Mouse (Mus musculus) NIH3T3 (cell line): ENCODE measurements at regions not wholly inside any gene's neighbourhood (a gene's known extent, or its start where the extent isn't known, plus 50 kb on each side); places are given as distances from the start of the nearest gene placed in this dataset.

ENCODE experiments used
- DNase-seq: peaks from one replicate; pipeline ENCODE4 v3.0.0-alpha.2; 2012; ENCODE audit warnings: low read depth

DNA sequence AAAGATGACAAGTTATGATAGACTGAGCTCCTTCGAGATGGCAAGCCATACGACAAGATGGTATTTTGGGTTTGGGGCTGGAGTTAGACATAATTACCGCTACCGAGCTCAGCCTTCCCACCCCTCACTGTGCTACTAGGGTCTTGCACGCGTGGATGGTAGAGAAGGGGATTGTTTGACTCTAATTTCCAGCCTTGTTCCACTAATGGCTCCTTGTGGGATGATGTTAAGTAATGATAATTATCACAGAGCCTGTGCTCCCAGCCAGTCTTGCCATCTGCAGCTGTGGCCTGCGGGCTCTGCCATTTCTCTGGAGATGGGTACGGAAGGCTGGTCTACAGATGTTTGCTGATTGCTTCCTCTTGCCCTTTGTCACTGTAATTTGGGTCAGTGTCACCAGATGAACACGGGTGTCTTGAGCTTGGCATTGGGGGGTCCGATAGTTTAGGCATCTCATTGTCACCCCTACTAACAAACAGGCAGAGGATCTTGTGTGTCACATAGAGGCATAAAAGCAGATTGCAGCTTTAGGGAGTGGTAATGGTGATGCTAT is 108.8 kb upstream of the Ctbp2 start:
- DNase-seq: no peak

DNA sequence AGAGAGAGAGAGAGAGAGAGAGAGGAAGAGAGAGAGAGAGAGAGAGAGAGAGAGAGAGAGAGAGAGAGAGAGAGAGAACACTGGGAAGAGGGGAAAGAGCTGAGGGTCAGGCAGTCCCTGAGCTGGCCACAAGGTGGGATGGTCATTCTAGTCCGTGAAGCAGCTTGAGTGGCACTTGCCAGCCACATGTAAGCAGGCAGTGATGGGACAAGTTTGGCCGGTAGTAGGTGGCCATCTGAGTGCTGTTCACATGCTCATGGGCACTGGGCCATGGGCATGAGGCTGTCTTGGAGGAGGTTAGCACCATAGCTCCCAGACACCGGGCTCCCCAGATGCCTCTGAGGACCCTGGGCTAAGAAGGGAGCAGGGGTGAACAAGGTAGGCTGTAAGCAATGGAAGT is 106.7 kb upstream of the Ctbp2 start:
- no peak for DNase-seq

DNA sequence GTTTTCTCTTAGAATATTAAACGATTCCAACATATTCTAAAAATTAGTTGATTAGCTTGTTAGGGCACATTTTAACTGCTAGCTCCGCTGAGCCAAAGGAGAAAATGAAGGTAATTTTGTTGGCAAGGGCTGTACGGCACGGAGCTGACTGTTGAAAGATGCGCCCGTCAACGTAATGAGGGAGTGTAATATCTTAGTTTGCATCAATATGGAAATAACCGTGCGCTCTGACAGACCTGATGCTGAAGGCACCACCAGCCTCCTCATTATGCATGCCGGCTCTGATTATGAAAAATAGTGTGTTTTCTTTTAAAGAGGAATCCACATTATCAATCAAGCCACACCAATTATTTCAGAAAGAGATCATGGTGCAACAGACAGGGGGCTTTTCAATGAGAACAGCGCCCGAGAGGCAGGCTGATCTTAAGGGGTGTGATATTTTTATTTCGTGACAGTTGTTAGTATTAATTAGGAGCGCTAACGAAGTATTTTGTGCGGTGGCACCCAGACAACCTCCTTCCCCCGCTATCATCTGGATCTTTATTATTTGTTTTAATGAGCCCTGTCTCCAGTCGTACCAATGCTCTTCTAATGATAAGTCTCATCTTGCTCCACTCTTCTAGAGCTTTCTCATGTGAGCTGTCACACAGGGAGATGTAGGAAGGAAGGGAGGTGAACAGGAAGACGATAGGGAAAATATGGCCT is 99.9 kb upstream of the Ctbp2 start:
- no peak for DNase-seq

DNA sequence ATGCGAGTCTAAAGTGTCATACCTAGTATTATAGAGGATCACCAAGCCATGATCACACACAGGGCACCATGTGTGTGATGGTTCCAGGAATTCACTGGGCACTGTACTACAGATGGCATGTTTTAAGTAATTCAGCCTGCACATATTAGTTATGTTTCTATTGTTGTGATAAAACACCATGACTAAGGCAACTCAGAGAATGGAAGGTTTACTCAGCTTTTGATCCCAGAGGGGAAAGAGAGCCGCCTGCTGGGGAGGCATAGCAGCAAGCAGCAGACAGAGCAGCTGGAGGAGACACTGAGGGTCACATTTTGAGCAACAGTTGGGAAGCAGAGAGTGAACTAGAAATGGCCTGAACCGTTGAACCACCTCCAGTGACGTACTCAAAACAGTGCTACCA is 88.2 kb upstream of the Ctbp2 start:
- DNase-seq: peak; percentile 39

DNA sequence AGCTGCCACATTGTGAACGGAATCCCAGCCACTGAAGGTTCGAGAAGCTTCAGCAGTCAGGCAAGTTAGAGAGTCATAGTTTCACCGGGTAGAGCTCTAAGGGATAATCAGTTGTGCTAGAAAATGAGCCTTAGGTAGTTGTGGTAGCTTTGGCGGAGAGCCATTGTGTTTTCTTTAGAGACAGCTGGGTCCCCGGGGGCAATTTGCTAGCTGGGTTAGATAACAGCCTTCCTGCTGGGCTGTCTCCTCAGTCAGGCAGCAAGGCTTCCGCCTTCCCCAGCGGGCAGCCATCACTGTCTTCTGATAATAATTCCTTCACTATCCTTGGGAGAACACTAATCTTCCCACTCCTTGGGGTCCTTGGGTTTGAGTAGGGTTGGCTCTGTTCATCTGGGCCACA is 81.5 kb upstream of the Ctbp2 start:
- no peak for DNase-seq

DNA sequence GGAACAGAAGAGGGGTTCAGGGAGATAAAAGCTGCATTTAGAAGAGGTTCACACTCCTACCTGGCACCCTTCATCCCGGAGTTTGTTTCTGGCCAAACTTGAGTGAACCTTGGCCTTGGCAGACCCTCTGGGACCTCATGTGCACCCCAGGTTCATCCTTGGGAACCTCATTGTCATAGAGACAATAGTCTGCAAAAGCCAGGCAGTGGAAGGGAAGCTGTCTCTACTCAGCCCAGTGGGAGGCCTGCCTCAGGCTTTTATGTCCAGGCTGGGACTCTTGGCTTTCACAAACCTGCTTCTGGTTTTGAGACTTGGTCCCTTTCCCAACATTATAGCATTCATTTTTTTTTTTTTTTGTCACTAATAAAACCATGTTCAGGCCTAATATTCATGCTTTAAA is 80.3 kb upstream of the Ctbp2 start:
- DNase-seq: no peak

DNA sequence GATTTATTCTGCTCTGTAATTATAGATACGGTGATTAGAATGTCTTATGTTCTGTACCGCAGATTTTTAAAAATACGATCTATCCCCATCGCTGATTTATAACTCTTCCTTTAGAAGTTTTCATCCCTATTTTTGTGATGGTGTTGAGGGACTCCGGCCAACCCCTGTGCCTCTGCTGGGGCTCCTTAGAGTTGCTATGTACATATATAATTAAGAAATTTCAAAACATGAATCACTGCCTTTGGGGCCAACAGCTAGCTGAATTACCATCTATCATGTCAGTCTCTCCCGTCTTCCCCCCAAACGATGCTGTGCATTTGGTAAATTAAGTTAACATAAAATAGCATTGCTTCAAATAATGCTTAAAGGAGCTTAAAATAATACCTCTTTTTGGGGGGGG is 79.8 kb upstream of the Ctbp2 start:
- no peak for DNase-seq

DNA sequence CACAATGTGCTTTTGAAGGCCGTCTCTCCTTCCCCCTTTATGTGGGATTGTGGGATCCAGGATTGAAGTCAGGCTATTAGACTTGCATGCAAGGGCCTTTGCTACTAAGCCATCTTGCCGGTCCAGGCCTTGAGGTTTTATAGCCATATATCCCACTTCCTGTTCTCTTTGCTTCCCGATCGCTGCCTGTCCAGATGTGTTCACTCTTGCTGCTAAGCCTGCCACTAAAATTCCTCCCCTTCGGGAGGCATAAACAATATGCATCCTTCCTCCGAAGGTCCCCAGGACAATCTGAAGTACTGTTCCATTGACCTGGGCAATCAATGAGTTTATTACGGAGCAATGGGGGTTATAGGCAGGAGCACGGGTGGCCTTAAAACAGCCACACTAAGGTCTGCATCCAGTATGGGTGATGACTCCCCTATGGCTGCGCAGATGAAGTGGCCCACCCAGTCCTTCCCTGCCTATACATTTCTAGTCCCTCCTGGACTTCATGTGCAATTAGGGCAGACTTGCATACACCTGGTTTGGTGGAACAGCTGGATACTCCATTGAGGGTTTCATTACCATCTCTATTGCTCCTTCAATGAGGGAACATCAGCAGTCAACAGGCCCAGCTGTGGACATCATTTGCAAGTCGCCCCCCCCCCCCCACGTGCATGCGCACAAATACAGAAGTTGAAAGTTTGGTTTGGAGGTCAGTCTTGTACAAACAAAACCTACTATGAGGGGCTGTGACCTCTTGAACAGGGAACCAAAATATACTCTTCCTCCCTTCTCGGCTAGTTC is 78.1 kb upstream of the Ctbp2 start:
- no peak for DNase-seq

DNA sequence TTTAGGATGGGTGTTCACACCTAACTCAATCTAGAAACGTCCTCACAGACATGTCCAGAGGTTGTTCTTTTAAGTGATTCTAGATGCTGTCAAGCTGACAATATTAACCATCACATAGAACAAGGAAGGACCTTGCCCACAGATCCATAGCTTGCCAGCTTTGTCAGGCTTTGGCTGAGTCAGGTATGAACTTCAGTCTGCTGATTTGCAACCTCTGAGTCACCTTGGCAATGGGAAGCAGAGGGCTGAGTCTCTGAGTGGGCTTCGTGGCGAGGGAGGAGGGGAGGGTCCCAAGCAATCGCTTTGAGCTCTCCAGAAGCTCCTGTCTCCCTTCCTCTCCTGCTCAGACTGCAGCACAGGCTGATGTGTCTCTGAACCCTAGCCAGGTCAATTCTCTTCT is 74.9 kb upstream of the Ctbp2 start:
- peak; percentile 62 for DNase-seq

DNA sequence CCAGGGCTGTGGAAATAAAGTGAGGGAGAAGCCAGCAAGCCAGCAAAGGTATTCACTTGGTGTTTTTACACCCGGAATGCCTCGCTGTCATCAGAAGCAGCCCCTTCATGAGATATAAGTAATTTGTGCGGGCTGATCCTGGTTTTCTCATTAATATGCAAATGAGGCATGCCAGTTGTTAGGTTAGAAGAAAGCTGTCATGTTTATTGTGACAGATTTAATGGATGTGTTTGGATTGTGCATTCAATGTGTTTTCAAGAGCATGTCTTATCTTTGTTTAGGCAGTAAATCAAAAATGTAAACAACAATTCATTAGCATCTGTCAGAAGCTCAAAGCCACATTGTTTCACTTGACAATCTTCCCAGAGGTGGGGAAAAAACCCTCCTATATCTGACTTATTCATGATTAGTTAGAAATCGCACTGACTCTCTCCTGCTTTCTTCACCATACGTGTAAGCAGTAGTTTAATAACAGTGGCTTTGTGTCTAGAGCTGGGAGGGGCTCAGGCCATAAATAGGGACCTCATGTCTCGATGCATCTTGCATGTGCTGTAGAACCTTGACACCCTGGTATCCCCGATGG is 65.8 kb upstream of the Ctbp2 start:
- no peak for DNase-seq

DNA sequence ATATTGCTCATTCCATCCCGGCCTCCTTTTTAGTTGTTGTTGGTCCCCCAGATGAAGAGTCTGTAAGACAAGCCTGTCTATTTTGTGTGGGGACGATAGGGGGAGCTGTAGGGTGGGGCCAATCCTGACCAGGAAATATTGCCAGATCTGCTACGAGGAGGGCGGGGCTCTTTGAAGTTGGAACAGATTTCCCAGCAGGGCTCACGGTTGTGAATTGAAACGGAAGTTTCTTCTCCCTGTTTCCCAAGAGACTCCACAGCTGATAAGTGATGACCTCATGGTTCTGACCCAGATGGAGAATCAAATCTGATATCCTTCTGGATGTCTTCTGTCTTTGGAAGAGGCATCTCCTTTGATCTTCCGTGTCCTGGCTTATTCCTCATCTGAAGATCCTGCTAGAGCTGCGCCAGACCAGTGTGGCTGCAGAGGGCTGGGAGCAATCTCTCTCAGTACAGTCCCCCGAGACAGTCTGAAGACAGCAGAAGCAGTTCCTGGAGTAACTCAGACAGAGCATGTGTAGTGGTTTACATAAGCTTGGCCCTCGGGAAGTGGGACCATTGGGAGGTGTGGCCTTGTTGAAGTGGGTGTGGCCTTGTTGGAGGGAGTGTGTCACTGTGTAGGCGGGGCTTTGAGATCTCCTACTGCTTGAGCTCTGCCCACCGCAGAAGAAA is 61.9 kb upstream of the Ctbp2 start:
- DNase-seq: peak; percentile 69

DNA sequence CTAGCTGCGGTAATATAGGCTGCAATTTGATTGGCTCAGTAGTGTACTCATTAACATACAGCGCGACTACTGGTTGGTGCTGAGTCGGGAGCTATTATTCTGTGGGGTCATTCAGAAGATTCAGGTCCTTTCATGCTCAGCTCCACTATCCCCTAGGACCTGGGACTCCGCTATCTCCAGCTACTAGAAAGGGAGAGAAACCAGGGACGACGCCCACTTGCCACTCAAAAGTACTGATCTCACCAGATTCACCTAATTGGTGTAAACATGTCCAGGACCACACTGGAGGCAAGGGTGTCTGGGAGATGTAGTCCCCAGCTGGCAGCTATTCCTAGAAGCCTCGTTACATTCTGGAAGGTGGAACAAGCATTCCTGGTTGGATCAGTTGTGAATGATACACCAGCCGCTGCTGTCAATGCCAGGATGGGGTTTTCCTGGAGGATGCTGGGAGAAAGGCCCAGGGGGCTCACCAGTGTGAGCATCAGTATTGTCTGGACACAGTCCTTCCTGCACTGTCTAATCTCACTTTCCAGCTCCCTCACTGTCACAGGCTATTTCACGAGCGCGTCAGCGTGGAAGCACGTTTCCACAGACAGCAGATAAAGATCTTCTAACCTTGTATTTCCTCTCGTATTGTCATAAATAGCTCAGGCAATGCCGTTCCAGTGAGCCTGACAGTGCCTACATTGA is 60.9 kb upstream of the Ctbp2 start:
- no peak for DNase-seq

DNA sequence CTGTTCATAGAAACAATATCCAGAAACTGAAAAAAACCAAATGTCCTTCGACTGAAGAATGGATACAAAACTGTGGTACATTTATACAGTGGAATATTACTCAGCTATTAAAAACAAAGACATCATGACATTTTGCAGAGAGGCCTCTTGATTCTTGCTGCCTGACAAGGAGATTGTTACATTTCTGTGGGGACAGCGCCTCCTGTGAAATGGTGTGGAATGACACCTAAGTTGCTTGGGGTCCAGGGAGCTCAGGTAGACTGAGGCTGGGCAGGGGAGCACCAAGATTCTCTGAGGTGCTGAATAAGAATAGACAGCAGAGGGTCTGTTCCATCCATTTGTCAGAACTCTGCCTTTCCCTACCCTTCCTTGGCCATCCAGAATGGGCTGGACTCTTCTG is 57.2 kb upstream of the Ctbp2 start:
- no peak for DNase-seq

DNA sequence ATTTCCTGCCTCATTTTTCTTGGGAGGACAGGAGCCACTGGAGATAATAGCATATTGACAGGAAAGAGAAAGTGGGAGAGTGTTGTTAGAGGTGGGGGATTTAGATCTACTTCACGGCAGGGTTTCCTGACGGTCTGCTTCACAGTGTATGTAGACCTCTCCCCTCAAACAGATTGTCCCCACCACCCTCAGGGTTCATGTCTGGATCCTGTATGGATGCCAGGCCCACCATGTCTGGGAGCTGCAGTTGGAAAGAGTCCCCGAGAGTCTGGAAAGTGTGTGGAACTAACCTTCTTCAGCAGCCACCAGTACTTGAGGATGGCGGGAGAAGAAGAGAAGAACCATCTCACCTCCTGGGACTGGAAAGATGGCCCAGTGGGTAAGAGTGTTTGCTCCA is 53.0 kb upstream of the Ctbp2 start:
- DNase-seq: no peak

DNA sequence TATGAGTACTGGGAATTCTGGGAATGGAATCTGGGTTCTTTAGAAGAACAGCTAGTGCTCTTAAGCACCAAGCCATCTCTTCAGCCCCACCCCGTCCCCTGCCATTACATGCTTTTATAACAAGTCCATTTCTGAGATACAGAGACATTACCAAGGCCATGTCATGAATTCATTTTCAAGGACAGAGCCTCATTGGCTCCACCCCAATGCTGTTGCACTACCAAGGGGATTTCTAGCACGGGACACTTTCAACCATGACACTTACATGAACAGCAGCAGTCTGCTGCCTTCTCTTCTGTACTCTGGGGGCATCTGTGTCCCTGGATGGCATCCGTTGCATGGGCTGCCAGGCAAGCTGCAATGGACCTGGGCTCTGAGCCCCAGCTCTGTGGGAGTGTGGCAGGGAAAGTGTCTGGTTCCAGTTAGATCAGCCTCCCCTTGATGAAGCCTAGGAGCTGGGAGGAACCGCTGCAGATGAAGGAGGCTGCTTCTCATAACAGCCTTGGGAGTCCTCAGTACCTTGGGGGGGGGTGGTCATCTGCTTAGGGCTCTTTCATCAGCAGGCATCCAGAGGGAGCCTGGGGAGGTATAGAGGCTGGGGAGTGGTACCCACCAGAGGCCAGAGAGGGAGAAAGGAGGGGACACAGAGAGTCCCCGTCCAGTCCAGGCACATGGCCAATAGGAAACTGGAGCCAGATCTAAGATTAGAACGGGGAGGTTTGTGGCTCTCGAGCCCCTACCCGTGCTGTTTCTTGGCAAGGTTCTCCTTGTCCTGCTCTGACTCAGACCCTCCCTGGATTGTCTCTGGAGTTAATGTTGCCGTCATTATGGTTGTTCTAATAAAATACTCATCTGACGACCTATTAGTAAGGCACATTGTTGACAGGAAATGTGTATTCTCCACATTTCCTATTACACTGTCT is 52.4 kb upstream of the Ctbp2 start:
- DNase-seq: peak; percentile 45
